ENCODE assay signal across 9 mouse cellular contexts in the genomic region with DNA sequence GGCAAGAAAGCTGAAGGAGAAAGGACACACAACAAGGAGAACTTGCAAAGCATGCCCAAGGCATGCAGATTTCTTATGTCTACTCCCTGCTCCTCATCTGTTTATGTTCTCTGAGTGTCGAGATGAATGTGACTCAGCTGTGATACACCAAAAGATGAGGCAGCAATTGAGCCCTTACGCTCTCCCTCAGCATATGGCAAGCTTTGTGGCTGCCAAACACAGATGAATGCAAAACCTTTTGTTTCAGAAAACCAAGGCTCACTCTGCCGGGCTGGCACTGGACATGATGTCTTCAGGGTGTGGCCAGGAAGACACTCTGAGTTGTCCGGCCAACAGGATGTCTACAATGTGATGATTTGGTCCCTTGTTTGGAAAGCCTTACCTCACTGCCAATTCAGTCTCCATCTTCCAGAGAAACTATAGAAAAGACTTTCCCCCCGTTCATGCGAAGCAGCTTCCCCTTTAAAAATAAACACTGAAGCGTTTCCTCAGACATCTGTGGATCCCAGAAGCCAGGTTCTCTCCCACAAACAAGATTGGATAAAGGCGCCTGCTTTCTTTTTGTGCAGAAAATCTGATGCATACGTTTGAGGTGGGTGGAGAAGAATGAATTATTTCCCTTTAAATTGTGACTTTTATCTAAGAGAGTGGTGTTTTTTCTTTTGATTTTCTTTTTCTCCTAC.
DNase-seq lines count a peak whose midpoint lies in the region; ATAC-seq and TF ChIP-seq lines count a peak whose summit lies in the region.
"Had no signal": no experiment of that assay in that cellular context is flagged by ENCODE, and none has a peak within 500 bp of the region (broad histone marks: within the 10 kb centered on the region; RNA-seq: fewer than 3 reads in every experiment).

No protein-coding gene starts in this region.

- no peak for TF ChIP-seq CTCF in embryonic fibroblast, embryonic 13.5 days (IDR thresholded peaks at IDR 0.05; ENCODE audit: borderline replicate concordance, insufficient read depth, low read length)

- peak overlapping the region; percentile 93 for H3K27ac ChIP-seq in embryonic fibroblast, embryonic 13.5 days (ENCODE audit: insufficient read depth, low read length)
- H3K27ac ChIP-seq: heart, embryonic 13.5 days had no signal

- peaks cover 12% of the 10 kb centered on the region for H3K4me1 ChIP-seq in embryonic fibroblast, embryonic 13.5 days (ENCODE audit: control insufficient read depth, insufficient read depth, low read length)

- peak; percentile 86 for DNase-seq in 3T3-L1 (ENCODE audit: low read depth, low spot score)
- peak; percentile 14 for DNase-seq in MN1 (ENCODE audit: low spot score)
- peak; percentile 26 for DNase-seq in lung, postnatal 14 days
- DNase-seq in kidney, postnatal 36 days = no peak
- DNase-seq: kidney, adult 11 months had no signal

- TF ChIP-seq POLR2A in embryonic fibroblast, embryonic 13.5 days (IDR thresholded peaks at IDR 0.05; ENCODE audit: low read depth, low read length) = peak; percentile 40; the same call in 1 of the 2 replicates

- no peak overlapping the region for H3K4me3 ChIP-seq in embryonic fibroblast, embryonic 13.5 days (ENCODE audit: insufficient read depth, low read length)
- H3K4me3 ChIP-seq: heart, embryonic 13.5 days had no signal

- ATAC-seq in monocyte, adult 5-6 weeks (replicated peaks; ENCODE audit: insufficient number of reproducible peaks, low FRiP score, low TSS enrichment, poor library complexity, severe bottlenecking) = no peak
- ATAC-seq in erythroblast, adult 5-6 weeks (replicated peaks; ENCODE audit: low FRiP score, poor library complexity, severe bottlenecking) = no peak

Comparison
In these comparisons a context has a peak if more than half of its experiments do, and no peak if none do; other contexts are left out.
1. DNase-seq: peak in 3T3-L1 (single experiment), MN1 (single experiment) and lung, postnatal 14 days (single experiment); none in kidney, postnatal 36 days (0 of 2).